Mouse (Mus musculus) heart, postnatal 0 days (tissue): ENCODE data around the gene Zfp827. TPM values are rescaled to one million over a fixed set of nuclear protein-coding genes. Genes with fewer than 3 reads are reported as not detected.

Source experiments
- ATAC-seq: fragments of 200-750 bp; cut with Nextera tagmentation; 2 replicates; pipeline ENCODE4 v1.8.0; 2017; ENCODE audit warnings: low read depth, moderate number of reproducible peaks, moderate library complexity; ENCODE audit not compliant: insufficient read depth
- DNase-seq: peaks from one replicate; pipeline ENCODE4 v3.0.0-alpha.2; 2016; ENCODE audit warnings: low spot score
- H3K27ac ChIP-seq: fragments of 300-500 bp; sonication (generic); 2 replicates; pipeline ENCODE4 v1.5.1; 2014; ENCODE audit warnings: low read depth, mild to moderate bottlenecking
- H3K27me3 ChIP-seq: fragments of 300-500 bp; sonication (generic); 2 replicates; pipeline ENCODE4 v1.6.1; 2014; ENCODE audit warnings: low read length, mixed read lengths; ENCODE audit not compliant: control insufficient read depth, insufficient read depth
- H3K36me3 ChIP-seq: fragments of 300-500 bp; sonication (generic); replicated peaks from 2 replicates; pipeline ENCODE4 v1.6.1; 2014; ENCODE audit warnings: low read length, mixed read lengths; ENCODE audit not compliant: control insufficient read depth, insufficient read depth
- H3K4me1 ChIP-seq: fragments of 300-500 bp; sonication (generic); 2 replicates; pipeline ENCODE4 v1.6.1; 2014; ENCODE audit warnings: antibody characterized with exemption; ENCODE audit not compliant: control insufficient read depth, insufficient read depth
- H3K4me2 ChIP-seq: fragments of 300-500 bp; sonication (generic); 2 replicates; pipeline ENCODE4 v1.6.1; 2014; ENCODE audit warnings: low read depth, mild to moderate bottlenecking, low read length, moderate library complexity
- H3K4me3 ChIP-seq: fragments of 300-500 bp; sonication (generic); 2 replicates; pipeline ENCODE4 v1.5.1; 2014; ENCODE audit warnings: low read depth, low read length
- H3K9ac ChIP-seq: fragments of 300-500 bp; sonication (generic); replicated peaks from 2 replicates; pipeline ENCODE4 v1.6.1; 2014; ENCODE audit warnings: low read depth, low read length, mixed read lengths
- H3K9me3 ChIP-seq: fragments of 300-500 bp; sonication (generic); replicated peaks from 2 replicates; pipeline ENCODE4 v1.6.1; 2016; ENCODE audit warnings: low read length; ENCODE audit not compliant: control insufficient read depth
- CTCF ChIP-seq: IDR thresholded peaks from 2 replicates; pipeline ENCODE4 v1.5.1; 2016; ENCODE audit warnings: antibody characterized with exemption, control low read depth, low read depth
- EP300 ChIP-seq: IDR thresholded peaks from 2 replicates; pipeline ENCODE4 v1.6.1; 2016; ENCODE audit warnings: antibody characterized with exemption, low read depth
- WGBS: fragments of 180-500 bp; shearing (Covaris S2); extraction: QIAGEN DNeasy Blood & Tissue Kit; methylation state at CpG from one replicate; pipeline ENCODE4 v1.1.7; 2014; 5-methylcytosine and 5-hydroxymethylcytosine counted together
- polyA plus RNA-seq: library from polyadenylated mRNA; unstranded; fragments of >200 nt; fragmentation: Nextera tagmentation; extraction: Ambion mirVana; gene quantifications from 2 replicates; pipeline ENCODE4 v1.2.1, GENCODE M21; 2015
- total RNA-seq: library from RNA; depleted of rRNA; stranded (reverse); fragments of >200 nt; gene quantifications from 2 replicates; pipeline ENCODE4 v1.2.3, GENCODE M21; 2014; ENCODE audit warnings: low replicate concordance

Gene Zfp827
- total and polyA plus RNA-seq, 2 experiments from 2014 or later, result 4.8 to 22.7 TPM

DNA sequence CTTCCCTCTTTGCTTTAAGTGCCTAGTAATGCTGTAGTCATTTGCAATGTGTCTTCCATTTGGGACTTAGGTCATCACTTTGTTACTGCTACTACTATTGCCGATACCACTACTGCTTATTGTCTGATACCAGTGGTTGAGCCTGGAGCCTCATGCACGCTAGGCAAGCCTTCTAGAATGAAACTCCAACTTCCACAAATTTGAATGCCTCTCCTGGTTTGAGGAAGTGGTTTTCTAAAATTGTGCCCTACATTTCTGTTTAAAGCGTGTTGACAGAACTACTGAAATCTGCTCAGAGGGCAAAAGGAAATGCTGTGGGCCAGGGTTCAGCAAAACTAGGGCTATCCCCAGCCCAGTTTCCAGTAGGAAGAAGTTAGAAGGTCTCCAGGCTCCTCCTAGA, 115.5 kb downstream of the Zfp827 start:
- Histone ChIP-seq H3K9me3 (no peaks in the 10 kb centered on the region), H3K4me1 (no peaks in the 10 kb centered on the region), H3K27me3 (no peaks in the 10 kb centered on the region), H3K4me2 (no peak overlapping the region), H3K27ac (no peak overlapping the region), H3K36me3 (peaks cover 34% of the 10 kb centered on the region), H3K4me3 (no peak overlapping the region), H3K9ac (no peak overlapping the region)
- 92% methylated on average over 3 of the region's 3 CpGs for WGBS
- DNase-seq, result no peak
- no peak for ATAC-seq
- TF ChIP-seq EP300 (no peak), CTCF (no peak)

DNA sequence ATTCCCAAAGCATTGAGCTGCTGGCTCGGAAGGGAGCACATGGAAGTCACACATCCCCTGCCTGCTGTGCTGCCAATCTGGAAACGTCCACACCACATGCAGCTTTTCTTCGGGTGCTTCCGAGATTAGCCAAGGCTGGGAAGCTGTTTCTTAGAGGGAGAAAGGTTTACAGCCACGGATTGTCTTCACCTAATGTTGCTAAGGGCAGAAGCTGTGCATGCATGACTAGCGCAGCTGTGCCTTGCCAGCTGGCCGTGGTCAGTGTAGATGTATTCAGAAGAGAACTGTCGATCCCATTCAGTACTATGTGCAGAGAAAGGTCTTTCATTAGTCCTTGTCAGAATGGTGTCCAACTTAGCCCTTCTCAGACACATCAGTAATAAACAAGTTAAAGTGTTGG, 117.0 kb downstream of the Zfp827 start:
- Histone ChIP-seq H3K36me3 (peaks cover 31% of the 10 kb centered on the region; the same call in 1 of the 2 replicates), H3K4me1 (no peaks in the 10 kb centered on the region), H3K27me3 (no peaks in the 10 kb centered on the region), H3K4me3 (no peak overlapping the region), H3K4me2 (no peak overlapping the region), H3K9ac (no peak overlapping the region), H3K27ac (no peak overlapping the region), H3K9me3 (no peaks in the 10 kb centered on the region)
- no peak for DNase-seq
- WGBS, result 77% methylated on average over 8 of the region's 8 CpGs
- no peak for TF ChIP-seq EP300
- TF ChIP-seq CTCF, result no peak
- ATAC-seq, result no peak

DNA sequence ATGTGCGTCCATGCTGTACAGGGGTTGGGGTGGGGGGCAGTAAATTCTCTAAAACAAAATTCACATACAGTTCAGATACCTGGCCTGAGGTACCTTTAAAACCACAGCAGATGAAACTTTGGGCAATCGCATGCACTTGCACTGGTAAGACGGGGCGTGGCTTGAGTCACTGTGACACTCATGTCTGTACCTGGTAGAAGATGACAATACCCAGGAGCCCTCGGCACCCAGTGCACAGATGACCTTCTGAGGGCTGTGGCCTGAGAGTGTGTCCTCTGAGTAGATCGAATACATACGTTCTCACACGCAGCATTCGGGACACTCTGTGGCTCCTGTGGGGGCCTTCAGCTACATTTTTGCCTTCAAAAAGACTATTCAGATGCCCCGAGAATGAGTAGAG, 117.4 kb downstream of the Zfp827 start:
- Histone ChIP-seq H3K9ac (no peak overlapping the region), H3K4me1 (peaks cover 2% of the 10 kb centered on the region), H3K27ac (no peak overlapping the region), H3K27me3 (no peaks in the 10 kb centered on the region), H3K4me3 (no peak overlapping the region), H3K4me2 (no peak overlapping the region), H3K9me3 (no peaks in the 10 kb centered on the region), H3K36me3 (peaks cover 30% of the 10 kb centered on the region; the same call in 1 of the 2 replicates)
- ATAC-seq (no peak), DNase-seq (no peak)
- no peak for TF ChIP-seq CTCF
- TF ChIP-seq EP300, result no peak
- 78% methylated on average over 10 of the region's 10 CpGs for WGBS

DNA sequence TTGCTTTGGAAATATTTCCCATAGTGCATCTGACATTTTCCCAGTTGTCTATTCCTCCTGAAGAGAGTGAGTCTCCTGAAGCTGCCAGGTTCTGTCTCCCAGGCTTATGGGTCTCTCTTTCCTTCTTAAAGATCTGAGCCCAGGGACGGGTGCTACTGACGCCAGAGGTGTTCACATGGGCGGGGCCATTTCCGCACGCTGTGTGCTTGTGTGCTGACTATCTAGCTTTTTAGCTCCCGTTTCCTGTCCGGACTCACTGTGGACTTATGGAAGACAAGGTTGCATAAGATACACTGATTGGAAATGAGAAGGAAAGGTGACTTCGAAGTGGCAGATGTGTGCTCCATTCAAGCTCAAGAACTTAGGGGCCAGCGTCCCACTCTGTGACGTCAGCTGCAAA, 120.6 kb downstream of the Zfp827 start:
- Histone ChIP-seq H3K27me3 (no peaks in the 10 kb centered on the region), H3K4me2 (no peak overlapping the region), H3K27ac (no peak overlapping the region), H3K9ac (no peak overlapping the region), H3K4me3 (no peak overlapping the region), H3K9me3 (no peaks in the 10 kb centered on the region), H3K4me1 (peaks cover 4% of the 10 kb centered on the region), H3K36me3 (0 out of 2 replicates have a peak, but pooled peaks cover 18% of the 10 kb centered on the region)
- no peak for ATAC-seq
- WGBS, result 79% methylated on average over 10 of the region's 10 CpGs
- TF ChIP-seq CTCF (no peak), EP300 (no peak)
- DNase-seq, result no peak

DNA sequence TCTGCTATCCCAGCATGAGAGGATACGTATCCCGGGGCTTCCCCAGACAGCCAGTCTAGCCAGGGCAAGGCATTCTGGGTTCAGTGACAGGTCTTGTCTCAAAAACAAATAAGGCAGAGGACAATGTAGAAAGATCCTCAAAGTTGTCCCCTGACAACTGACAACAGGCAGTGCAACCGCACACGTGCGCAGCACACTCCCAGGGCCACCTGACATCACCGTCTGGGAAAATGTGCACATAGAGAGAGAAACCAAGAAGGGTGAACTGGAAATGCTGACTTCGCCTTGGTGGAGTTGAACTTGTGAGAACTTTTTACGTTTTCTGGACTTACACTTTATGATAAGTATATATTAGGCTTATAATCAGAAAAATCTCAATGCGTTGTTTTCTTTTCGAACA, 121.6 kb downstream of the Zfp827 start:
- Histone ChIP-seq H3K27ac (no peak overlapping the region), H3K9me3 (no peaks in the 10 kb centered on the region), H3K4me2 (no peak overlapping the region), H3K4me1 (peaks cover 4% of the 10 kb centered on the region), H3K27me3 (no peaks in the 10 kb centered on the region), H3K9ac (no peak overlapping the region), H3K36me3 (0 out of 2 replicates have a peak, but pooled peaks cover 21% of the 10 kb centered on the region), H3K4me3 (no peak overlapping the region)
- 88% methylated on average over 10 of the region's 10 CpGs for WGBS
- TF ChIP-seq CTCF (no peak), EP300 (no peak)
- no peak for DNase-seq
- no peak for ATAC-seq

DNA sequence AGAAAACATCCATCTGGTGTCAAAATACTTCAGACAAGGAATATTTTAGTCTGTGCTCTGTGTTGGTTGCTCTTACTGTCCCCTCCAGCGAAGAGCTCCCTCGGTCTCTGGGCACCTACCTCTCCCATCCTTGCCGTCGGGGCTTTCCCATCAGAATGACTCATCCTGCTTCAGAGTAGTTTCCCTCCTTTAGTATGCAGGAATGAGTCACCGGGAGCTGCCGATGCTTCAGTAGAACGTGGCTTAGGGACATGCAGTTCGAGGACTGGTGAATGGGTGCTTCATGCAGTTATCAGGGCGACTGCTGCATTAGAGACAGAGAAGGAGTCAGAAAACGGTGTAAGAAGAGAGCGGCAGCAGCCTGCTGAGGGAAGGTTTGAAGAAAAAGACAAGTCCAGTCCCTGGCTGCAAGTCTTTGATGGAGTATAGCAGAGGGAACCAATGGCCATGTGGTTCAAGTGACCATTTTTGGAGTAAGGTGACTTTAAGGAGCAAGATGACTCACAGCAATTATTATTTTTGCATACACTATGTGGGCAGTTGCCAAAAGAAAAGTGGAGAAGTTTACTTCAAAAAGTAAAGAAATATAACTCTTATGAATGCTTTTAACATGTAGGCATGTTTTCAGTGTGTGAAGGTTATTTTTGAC, 122.4 kb downstream of the Zfp827 start:
- WGBS, result 35% methylated on average over 11 of the region's 11 CpGs
- ATAC-seq, result no peak
- H3K9me3 ChIP-seq, result no peaks in the 10 kb centered on the region

More for the DNA sequence above, 122.4 kb downstream of the Zfp827 start:
- Histone ChIP-seq H3K36me3 (0 out of 2 replicates have a peak, but pooled peaks cover 21% of the 10 kb centered on the region), H3K27ac (no peak overlapping the region), H3K4me1 (peaks cover 4% of the 10 kb centered on the region), H3K27me3 (no peaks in the 10 kb centered on the region), H3K9ac (no peak overlapping the region), H3K4me2 (no peak overlapping the region), H3K4me3 (no peak overlapping the region)
- peak; percentile 37 for DNase-seq
- TF ChIP-seq CTCF, result no peak
- no peak for TF ChIP-seq EP300
